Mouse (Mus musculus): ENCODE measurements around the gene Il2rb. TPM values are rescaled to one million over a fixed set of nuclear protein-coding genes. Genes with fewer than 3 reads are reported as not detected.
A peak's percentile ranks its signal among the peaks of the same experiment; 100 is the strongest.

Gene Il2rb
- polyA plus RNA-seq, 1 experiment from 2014 or later = 0.16 TPM

DNA sequence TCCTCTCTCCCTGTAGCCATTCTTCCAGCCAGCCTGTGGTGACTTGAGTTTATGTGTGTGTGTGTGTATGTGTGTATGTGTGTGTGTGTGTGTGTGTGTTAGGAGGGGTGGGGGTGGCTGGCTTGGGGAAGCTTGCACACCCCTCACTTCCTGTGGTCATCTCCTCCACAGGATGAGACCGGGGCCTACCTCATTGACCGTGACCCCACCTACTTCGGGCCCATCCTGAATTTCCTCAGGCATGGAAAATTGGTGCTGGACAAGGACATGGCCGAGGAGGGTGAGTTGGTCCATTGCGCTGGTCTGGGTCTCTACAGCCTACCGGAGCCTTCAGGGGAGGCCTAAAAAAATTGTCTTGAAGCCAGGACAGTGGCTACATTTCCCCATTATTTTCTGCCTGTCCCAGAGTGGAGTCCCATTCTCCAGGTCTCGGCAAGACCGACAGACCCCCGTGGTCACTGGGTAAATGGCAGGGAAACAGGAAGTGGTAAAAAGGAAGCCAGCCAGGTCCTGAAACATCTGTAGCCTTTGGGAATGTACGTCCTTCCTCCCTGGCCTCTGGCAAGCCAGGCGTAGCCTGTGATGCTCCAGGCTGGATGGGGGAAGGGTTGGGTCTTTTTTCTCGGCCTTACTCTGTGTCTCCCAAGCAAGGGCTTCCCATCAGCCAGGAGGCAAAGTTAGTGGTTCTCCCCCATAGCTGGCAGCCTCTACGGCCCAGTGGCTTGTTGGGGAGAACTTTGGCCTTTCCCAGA lies 65.0 kb downstream of the Il2rb start:
- Histone ChIP-seq H3K27me3 (ENCODE audit: control insufficient read depth, insufficient read depth, low read length) (peaks cover 3% of the 10 kb centered on the region; the same call in 1 of the 2 replicates), H3K9me3 (ENCODE audit: control insufficient read depth, low read length) (no peaks in the 10 kb centered on the region), H3K27ac (replicated peaks in 1 of 2; ENCODE audit: control insufficient read depth in 1 of 2, insufficient read depth in 1 of 2, low read depth in 2 of 2, low read length in 2 of 2) (peak overlapping the region; percentile 21 to 66; a peak in 3 of 4 replicates), H3K4me1 (ENCODE audit: control insufficient read depth in 2 of 2, insufficient read depth in 2 of 2, low read length in 2 of 2) (peaks cover 6 to 7% of the 10 kb centered on the region in 2 experiments), H3K4me3 (ENCODE audit: control insufficient read depth in 1 of 2, insufficient read depth in 1 of 2, low read depth in 1 of 2, low read length in 2 of 2) (peak overlapping the region in 1 of 2 experiments; percentile 66; a peak in 1 of 4 replicates), H3K9ac (ENCODE audit: low read length) (no peak overlapping the region), H3K36me3 (ENCODE audit: control insufficient read depth, insufficient read depth, low read length) (peaks cover 10% of the 10 kb centered on the region), H3K4me2 (ENCODE audit: low read length) (peak overlapping the region; percentile 89)
- ATAC-seq (ENCODE audit: insufficient number of reproducible peaks, insufficient read depth, low FRiP score, low read depth) = no peak
- 72% methylated on average over 13 of the region's 13 CpGs for WGBS

Other genes with a start within 250 kb of the Il2rb start
- gene Csf2rb2, start 189.6 kb downstream of the Il2rb start, polyA plus RNA-seq (2014; fragmentation: Nextera tagmentation; extraction: Ambion mirVana) = 0.18 and 0.19 TPM in 2 replicates
- 0.99 and 1.00 TPM in 2 replicates for gene Csf2rb, start 169.5 kb downstream of the Il2rb start, polyA plus RNA-seq (2014; fragmentation: Nextera tagmentation; extraction: Ambion mirVana)
- gene Tex33, start 99.4 kb downstream of the Il2rb start, polyA plus RNA-seq (2014; fragmentation: Nextera tagmentation; extraction: Ambion mirVana) = not detected in 2 replicates
- gene Tst, start 89.4 kb downstream of the Il2rb start, polyA plus RNA-seq (2014; fragmentation: Nextera tagmentation; extraction: Ambion mirVana) = 18.2 and 18.9 TPM in 2 replicates
- gene Mpst, start 88.9 kb downstream of the Il2rb start, polyA plus RNA-seq (2014; fragmentation: Nextera tagmentation; extraction: Ambion mirVana) = 1.9 and 2.2 TPM in 2 replicates
- 21.2 and 22.0 TPM in 2 replicates for gene Kctd17, start 66.7 kb downstream of the Il2rb start, polyA plus RNA-seq (2014; fragmentation: Nextera tagmentation; extraction: Ambion mirVana)
- gene Tmprss6, start 26.6 kb downstream of the Il2rb start, polyA plus RNA-seq (2014; fragmentation: Nextera tagmentation; extraction: Ambion mirVana) = 0.09 TPM in 1 of 2 replicates, not detected in the other
- 38.4 and 41.1 TPM in 2 replicates for gene C1qtnf6, start 36.1 kb upstream of the Il2rb start, polyA plus RNA-seq (2014; fragmentation: Nextera tagmentation; extraction: Ambion mirVana)
- not detected in 2 replicates for gene Sstr3, start 49.4 kb upstream of the Il2rb start, polyA plus RNA-seq (2014; fragmentation: Nextera tagmentation; extraction: Ambion mirVana)
- 8.1 and 10.0 TPM in 2 replicates for gene Rac2, start 77.5 kb upstream of the Il2rb start, polyA plus RNA-seq (2014; fragmentation: Nextera tagmentation; extraction: Ambion mirVana)
- 2.4 and 3.3 TPM in 2 replicates for gene Cyth4, start 101.8 kb upstream of the Il2rb start, polyA plus RNA-seq (2014; fragmentation: Nextera tagmentation; extraction: Ambion mirVana)
- gene Elfn2, start 223.5 kb upstream of the Il2rb start, polyA plus RNA-seq (2014; fragmentation: Nextera tagmentation; extraction: Ambion mirVana) = not detected in 2 replicates

Measured in heart, embryonic 14.5 days (tissue).